Mouse (Mus musculus): Measurements from ENCODE around the gene Serpinb1a. TPM values are rescaled to one million over a fixed set of nuclear protein-coding genes. Genes with fewer than 3 reads are reported as not detected.
"Not testable (repeated sequence)": the region's sequence is repeated elsewhere in the genome, so short reads cannot be mapped to it uniquely, and the experiment has no call there.

Gene Serpinb1a
- polyA plus RNA-seq, 1 experiment from 2014 or later: 238 TPM

- Histone ChIP-seq H3K9ac (ENCODE audit: low read depth, low read length) (no peak overlapping the region), H3K27me3 (replicated peaks; ENCODE audit: control insufficient read depth, insufficient read depth, low read length) (no peaks in the 10 kb centered on the region), H3K36me3 (ENCODE audit: control insufficient read depth, insufficient read depth, low read length) (no peaks in the 10 kb centered on the region), H3K4me3 (ENCODE audit: low read length) (no peak overlapping the region), H3K27ac (ENCODE audit: low read length) (no peak overlapping the region), H3K4me1 (ENCODE audit: control insufficient read depth, insufficient read depth, low read length) (peaks cover 3% of the 10 kb centered on the region; the same call in 1 of the 2 replicates), H3K4me2 (ENCODE audit: low read depth, low read length) (no peak overlapping the region), H3K9me3 (ENCODE audit: control insufficient read depth, low read length) (no peaks in the 10 kb centered on the region)
- 69% methylated on average over 2 of the region's 2 CpGs for WGBS
- ATAC-seq: no peak
These were observed 16.0 kb upstream of the Serpinb1a start for GRCm38 (mm10) chr13:32867030-32867429.

- no peak overlapping the region for H3K4me3 ChIP-seq (ENCODE audit: low read length)
- H3K9ac ChIP-seq (ENCODE audit: low read depth, low read length): no peak overlapping the region
- no peaks in the 10 kb centered on the region for H3K27me3 ChIP-seq (replicated peaks; ENCODE audit: control insufficient read depth, insufficient read depth, low read length)
- no peaks in the 10 kb centered on the region for H3K9me3 ChIP-seq (ENCODE audit: control insufficient read depth, low read length)
- H3K4me1 ChIP-seq (ENCODE audit: control insufficient read depth, insufficient read depth, low read length): peaks cover 3% of the 10 kb centered on the region; the same call in 1 of the 2 replicates
- WGBS: 4% methylated on average over 9 of the region's 9 CpGs
- ATAC-seq: peak; percentile 56
- no peaks in the 10 kb centered on the region for H3K36me3 ChIP-seq (ENCODE audit: control insufficient read depth, insufficient read depth, low read length)
- H3K4me2 ChIP-seq (ENCODE audit: low read depth, low read length): no peak overlapping the region
- H3K27ac ChIP-seq (ENCODE audit: low read length): no peak overlapping the region
These were observed 15.5 kb upstream of the Serpinb1a start for GRCm38 (mm10) chr13:32866484-32866883.

- ATAC-seq: no peak
- H3K27me3 ChIP-seq (replicated peaks; ENCODE audit: control insufficient read depth, insufficient read depth, low read length): no peaks in the 10 kb centered on the region
- no peak overlapping the region for H3K4me2 ChIP-seq (ENCODE audit: low read depth, low read length)
- no peak overlapping the region for H3K4me3 ChIP-seq (ENCODE audit: low read length)
- peaks cover 3% of the 10 kb centered on the region; the same call in 1 of the 2 replicates for H3K4me1 ChIP-seq (ENCODE audit: control insufficient read depth, insufficient read depth, low read length)
- no peaks in the 10 kb centered on the region for H3K9me3 ChIP-seq (ENCODE audit: control insufficient read depth, low read length)
- H3K36me3 ChIP-seq (ENCODE audit: control insufficient read depth, insufficient read depth, low read length): no peaks in the 10 kb centered on the region
- 61% methylated on average over 2 of the region's 2 CpGs for WGBS
- H3K27ac ChIP-seq (ENCODE audit: low read length): no peak overlapping the region
- H3K9ac ChIP-seq (ENCODE audit: low read depth, low read length): no peak overlapping the region
These were observed 14.6 kb upstream of the Serpinb1a start for GRCm38 (mm10) chr13:32865591-32865990.

GRCm38 (mm10) chr13:32864529-32864928 lies 13.5 kb upstream of the Serpinb1a start:
- not testable (repeated sequence) for ATAC-seq; H3K36me3 ChIP-seq (ENCODE audit: control insufficient read depth, insufficient read depth, low read length); H3K4me1 ChIP-seq (ENCODE audit: control insufficient read depth, insufficient read depth, low read length); H3K27me3 ChIP-seq (replicated peaks; ENCODE audit: control insufficient read depth, insufficient read depth, low read length); H3K4me2 ChIP-seq (ENCODE audit: low read depth, low read length); H3K9me3 ChIP-seq (ENCODE audit: control insufficient read depth, low read length); H3K4me3 ChIP-seq (ENCODE audit: low read length); H3K27ac ChIP-seq (ENCODE audit: low read length); H3K9ac ChIP-seq (ENCODE audit: low read depth, low read length)
- WGBS: 83% methylated on average over 3 of the region's 3 CpGs

- H3K4me2 ChIP-seq (ENCODE audit: low read depth, low read length): no peak overlapping the region
- no peaks in the 10 kb centered on the region for H3K36me3 ChIP-seq (ENCODE audit: control insufficient read depth, insufficient read depth, low read length)
- no peak for ATAC-seq
- H3K9me3 ChIP-seq (ENCODE audit: control insufficient read depth, low read length): no peaks in the 10 kb centered on the region
- H3K27ac ChIP-seq (ENCODE audit: low read length): no peak overlapping the region
- no peak overlapping the region for H3K4me3 ChIP-seq (ENCODE audit: low read length)
- H3K27me3 ChIP-seq (replicated peaks; ENCODE audit: control insufficient read depth, insufficient read depth, low read length): no peaks in the 10 kb centered on the region
- no peak overlapping the region for H3K9ac ChIP-seq (ENCODE audit: low read depth, low read length)
- peaks cover 3% of the 10 kb centered on the region; the same call in 1 of the 2 replicates for H3K4me1 ChIP-seq (ENCODE audit: control insufficient read depth, insufficient read depth, low read length)
These were observed 12.5 kb upstream of the Serpinb1a start for GRCm38 (mm10) chr13:32863456-32863855.

GRCm38 (mm10) chr13:32860821-32861220 lies 9.8 kb upstream of the Serpinb1a start:
- no peak overlapping the region for H3K9ac ChIP-seq (ENCODE audit: low read depth, low read length)

GRCm38 (mm10) chr13:32853073-32853472 lies 2.1 kb upstream of the Serpinb1a start:
- Histone ChIP-seq H3K4me1 (ENCODE audit: control insufficient read depth, insufficient read depth, low read length) (peaks cover 26% of the 10 kb centered on the region), H3K9me3 (ENCODE audit: control insufficient read depth, low read length) (no peaks in the 10 kb centered on the region), H3K9ac (ENCODE audit: low read depth, low read length) (no peak overlapping the region), H3K4me3 (ENCODE audit: low read length) (no peak overlapping the region), H3K36me3 (ENCODE audit: control insufficient read depth, insufficient read depth, low read length) (0 out of 2 replicates have a peak, but pooled peaks cover 2% of the 10 kb centered on the region), H3K4me2 (ENCODE audit: low read depth, low read length) (no peak overlapping the region), H3K27ac (ENCODE audit: low read length) (no peak overlapping the region), H3K27me3 (replicated peaks; ENCODE audit: control insufficient read depth, insufficient read depth, low read length) (no peaks in the 10 kb centered on the region)
- WGBS: 75% methylated on average over 2 of the region's 2 CpGs
- ATAC-seq: no peak

More at GRCm38 (mm10) chr13:32860821-32861220, 9.8 kb upstream of the Serpinb1a start:
- no peak overlapping the region for H3K27ac ChIP-seq (ENCODE audit: low read length)
- H3K4me2 ChIP-seq (ENCODE audit: low read depth, low read length): no peak overlapping the region
- H3K4me3 ChIP-seq (ENCODE audit: low read length): no peak overlapping the region
- H3K4me1 ChIP-seq (ENCODE audit: control insufficient read depth, insufficient read depth, low read length): peaks cover 3% of the 10 kb centered on the region; the same call in 1 of the 2 replicates
- WGBS: 75% methylated on average over 3 of the region's 3 CpGs
- H3K36me3 ChIP-seq (ENCODE audit: control insufficient read depth, insufficient read depth, low read length): no peaks in the 10 kb centered on the region
- no peaks in the 10 kb centered on the region for H3K9me3 ChIP-seq (ENCODE audit: control insufficient read depth, low read length)
- no peak for ATAC-seq
- H3K27me3 ChIP-seq (replicated peaks; ENCODE audit: control insufficient read depth, insufficient read depth, low read length): no peaks in the 10 kb centered on the region

- Histone ChIP-seq H3K4me2 (ENCODE audit: low read depth, low read length) (no peak overlapping the region), H3K27ac (ENCODE audit: low read length) (no peak overlapping the region), H3K9me3 (ENCODE audit: control insufficient read depth, low read length) (no peaks in the 10 kb centered on the region), H3K4me1 (ENCODE audit: control insufficient read depth, insufficient read depth, low read length) (peaks cover 26% of the 10 kb centered on the region), H3K4me3 (ENCODE audit: low read length) (no peak overlapping the region), H3K9ac (ENCODE audit: low read depth, low read length) (no peak overlapping the region), H3K36me3 (ENCODE audit: control insufficient read depth, insufficient read depth, low read length) (0 out of 2 replicates have a peak, but pooled peaks cover 3% of the 10 kb centered on the region), H3K27me3 (replicated peaks; ENCODE audit: control insufficient read depth, insufficient read depth, low read length) (no peaks in the 10 kb centered on the region)
- ATAC-seq: no peak; the same call in 1 of the 2 replicates
- WGBS: 84% methylated on average over 4 of the region's 4 CpGs
These were observed 1.6 kb upstream of the Serpinb1a start for GRCm38 (mm10) chr13:32852539-32852938.

- ATAC-seq: 0 out of 2 replicates have a peak, but pooled peaks have one; percentile 19
- WGBS: 13% methylated on average over 7 of the region's 7 CpGs
- H3K4me3 ChIP-seq (ENCODE audit: low read length): no peak overlapping the region
- no peaks in the 10 kb centered on the region for H3K27me3 ChIP-seq (replicated peaks; ENCODE audit: control insufficient read depth, insufficient read depth, low read length)
- no peaks in the 10 kb centered on the region for H3K9me3 ChIP-seq (ENCODE audit: control insufficient read depth, low read length)
- H3K36me3 ChIP-seq (ENCODE audit: control insufficient read depth, insufficient read depth, low read length): 0 out of 2 replicates have a peak, but pooled peaks cover 3% of the 10 kb centered on the region
- H3K4me1 ChIP-seq (ENCODE audit: control insufficient read depth, insufficient read depth, low read length): peaks cover 26% of the 10 kb centered on the region
- no peak overlapping the region for H3K9ac ChIP-seq (ENCODE audit: low read depth, low read length)
- peak overlapping the region; percentile 37; the same call in 1 of the 2 replicates for H3K27ac ChIP-seq (ENCODE audit: low read length)
- H3K4me2 ChIP-seq (ENCODE audit: low read depth, low read length): no peak overlapping the region
These were observed 982 bp upstream of the Serpinb1a start for GRCm38 (mm10) chr13:32851967-32852366.

- Histone ChIP-seq H3K27me3 (replicated peaks; ENCODE audit: control insufficient read depth, insufficient read depth, low read length) (no peaks in the 10 kb centered on the region), H3K4me3 (ENCODE audit: low read length) (peak overlapping the region; percentile 41), H3K36me3 (ENCODE audit: control insufficient read depth, insufficient read depth, low read length) (0 out of 2 replicates have a peak, but pooled peaks cover 3% of the 10 kb centered on the region), H3K9ac (ENCODE audit: low read depth, low read length) (peak overlapping the region; percentile 29), H3K27ac (ENCODE audit: low read length) (peak overlapping the region; percentile 99), H3K9me3 (ENCODE audit: control insufficient read depth, low read length) (no peaks in the 10 kb centered on the region), H3K4me1 (ENCODE audit: control insufficient read depth, insufficient read depth, low read length) (peaks cover 26% of the 10 kb centered on the region), H3K4me2 (ENCODE audit: low read depth, low read length) (peak overlapping the region; percentile 56)
- ATAC-seq: no peak
- 43% methylated on average over 1 of the region's 1 CpGs for WGBS
These were observed 829 bp downstream of the Serpinb1a start for GRCm38 (mm10) chr13:32850156-32850555.
